Mouse (Mus musculus) erythroblast, embryonic 14.5 days (primary cell): ENCODE data around the gene Gtf2h4.

Experiments used
- GATA1 ChIP-seq: IDR thresholded peaks from 2 replicates; pipeline ENCODE4 v1.6.1; 2012; ENCODE audit warnings: low read length, inconsistent platforms, mixed read lengths
- TAL1 ChIP-seq: IDR thresholded peaks from 3 replicates; pipeline ENCODE4 v1.6.1; 2012; ENCODE audit warnings: low read length, inconsistent platforms, mixed read lengths

GRCm38 (mm10) chr17:35672527-35672926, 1.0 kb downstream of the Gtf2h4 start:
- TF ChIP-seq GATA1 (no peak), TAL1 (no peak)
